Mouse (Mus musculus) liver, embryonic 18 days (tissue): ENCODE measurements around the gene 4930544D05Rik. TPM values are rescaled to one million over a fixed set of nuclear protein-coding genes. Genes with fewer than 3 reads are reported as not detected.

Source experiments
- polyA plus RNA-seq: library from polyadenylated mRNA; depleted of rRNA; stranded (reverse); fragments of >200 nt; gene quantifications from 2 replicates; pipeline ENCODE4 v1.2.3, GENCODE M21; 2012; rRNA removed

The 4930544D05Rik gene
- polyA plus RNA-seq = not detected in 2 replicates

GRCm38 (mm10) chr11:70615516-70616093 is at the start of gene 4930544D05Rik:
Gene 4930544D05Rik (plus strand): TSS chr11:70615848.

GRCm38 (mm10) chr11:70619101-70619500 is 3.5 kb downstream of the 4930544D05Rik start, which contains the start of gene Chrne:
Gene Chrne (minus strand): TSS chr11:70619216.

GRCm38 (mm10) chr11:70638714-70639278 is 23.1 kb downstream of the 4930544D05Rik start, which contains the start of gene Gp1ba:
Gene Gp1ba (plus strand): TSS chr11:70639122.

DNA sequence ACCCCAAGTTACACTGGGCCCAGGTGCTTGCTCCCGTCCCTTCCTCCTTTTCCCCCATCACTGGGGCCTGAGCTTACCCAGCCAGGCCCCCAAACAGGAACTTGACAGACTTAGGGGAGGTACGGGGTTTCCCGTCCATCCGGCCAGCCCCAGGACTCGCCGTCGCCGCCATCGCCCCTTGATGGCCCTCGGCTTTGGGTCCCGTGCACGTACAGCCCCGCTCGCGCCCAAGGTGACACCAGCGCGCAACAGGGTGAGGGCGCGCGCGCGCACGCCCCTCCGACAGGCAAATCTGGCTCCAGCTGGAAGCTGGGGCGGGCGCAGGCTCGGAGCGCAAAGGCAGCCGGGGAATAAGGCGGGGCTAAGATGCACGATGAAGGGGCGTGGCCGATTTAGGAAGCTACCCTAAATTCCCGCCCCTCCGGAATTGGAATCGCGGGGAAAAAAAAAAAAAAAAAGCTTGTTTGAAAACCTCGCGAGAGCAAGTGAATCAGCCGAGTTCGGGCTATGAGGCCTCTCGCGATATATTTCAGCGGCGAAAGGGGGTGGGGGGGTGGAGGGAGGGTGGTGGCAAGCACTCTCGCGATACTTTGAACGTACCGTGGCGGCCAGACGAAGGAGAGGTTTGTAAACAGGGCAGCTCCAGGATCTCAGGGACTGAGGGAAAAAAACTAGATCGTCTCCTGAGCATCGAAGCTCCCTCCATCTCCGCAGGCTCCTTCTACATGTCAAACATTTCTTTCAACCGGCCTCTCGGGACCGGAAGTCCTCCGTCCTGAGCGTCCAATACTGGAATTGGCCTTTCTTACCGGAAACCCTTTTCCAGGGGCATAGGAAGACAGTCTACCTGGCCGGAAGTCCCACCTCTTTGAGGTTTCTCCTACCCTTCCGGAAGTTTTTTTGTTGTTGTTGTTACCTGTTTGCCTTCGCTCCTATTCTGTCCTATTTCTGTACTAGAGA is 31.3 kb downstream of the 4930544D05Rik start, which contains the start of the genes Rnf167 and Slc25a11:
TSS of gene Rnf167 (plus strand) at position 545 of the 960 bp plus-strand sequence.
TSS of gene Slc25a11 (minus strand) at position 789 of the 960 bp plus-strand sequence.

GRCm38 (mm10) chr11:70654198-70654922 is 38.7 kb downstream of the 4930544D05Rik start, which contains the start of gene Pfn1:
Gene Pfn1 (minus strand): TSS chr11:70654644.

GRCm38 (mm10) chr11:70656964-70657363 is 41.3 kb downstream of the 4930544D05Rik start, which contains the start of gene Eno3:
Gene Eno3 (plus strand): TSS chr11:70657202.

Other genes with a start within 250 kb of the 4930544D05Rik start
- 6.3 and 7.7 TPM in 2 replicates for gene Pelp1, start 205.8 kb upstream of the 4930544D05Rik start, polyA plus RNA-seq
- gene Arrb2, start 183.2 kb upstream of the 4930544D05Rik start, polyA plus RNA-seq = 38.7 and 50.6 TPM in 2 replicates
- 13.6 and 15.2 TPM in 2 replicates for gene Med11, start 163.9 kb upstream of the 4930544D05Rik start, polyA plus RNA-seq
- gene Zmynd15, start 156.4 kb upstream of the 4930544D05Rik start, polyA plus RNA-seq = 0.85 and 0.97 TPM in 2 replicates
- gene Cxcl16, start 155.9 kb upstream of the 4930544D05Rik start, polyA plus RNA-seq = 6.0 and 7.3 TPM in 2 replicates
- gene Tm4sf5, start 110.6 kb upstream of the 4930544D05Rik start, polyA plus RNA-seq = 0.95 and 1.3 TPM in 2 replicates
- gene Vmo1, start 101.2 kb upstream of the 4930544D05Rik start, polyA plus RNA-seq = 0.49 and 0.77 TPM in 2 replicates
- 20.0 TPM in 2 replicates for gene Gltpd2, start 96.7 kb upstream of the 4930544D05Rik start, polyA plus RNA-seq
- 144 and 153 TPM in 2 replicates for gene Psmb6, start 90.5 kb upstream of the 4930544D05Rik start, polyA plus RNA-seq
- gene Gm40193, start 82.9 kb upstream of the 4930544D05Rik start, polyA plus RNA-seq = not detected in 2 replicates
- 4.7 and 5.0 TPM in 2 replicates for gene Pld2, start 75.8 kb upstream of the 4930544D05Rik start, polyA plus RNA-seq
- 16.6 and 23.7 TPM in 2 replicates for gene Mink1, start 53.0 kb upstream of the 4930544D05Rik start, polyA plus RNA-seq
- gene Chrne, start 3.4 kb downstream of the 4930544D05Rik start, polyA plus RNA-seq = 0.08 and 0.17 TPM in 2 replicates
- gene Gp1ba, start 23.3 kb downstream of the 4930544D05Rik start, polyA plus RNA-seq = 2.2 and 2.8 TPM in 2 replicates
- gene Rnf167, start 31.4 kb downstream of the 4930544D05Rik start, polyA plus RNA-seq = 50.1 and 53.4 TPM in 2 replicates
- gene Slc25a11, start 31.6 kb downstream of the 4930544D05Rik start, polyA plus RNA-seq = 72.3 and 79.7 TPM in 2 replicates
- 372 and 387 TPM in 2 replicates for gene Pfn1, start 38.8 kb downstream of the 4930544D05Rik start, polyA plus RNA-seq
- 4.5 and 4.8 TPM in 2 replicates for gene Eno3, start 41.4 kb downstream of the 4930544D05Rik start, polyA plus RNA-seq
- gene Spag7, start 53.6 kb downstream of the 4930544D05Rik start, polyA plus RNA-seq = 41.6 and 44.2 TPM in 2 replicates
- 3.3 and 4.2 TPM in 2 replicates for gene Camta2, start 72.3 kb downstream of the 4930544D05Rik start, polyA plus RNA-seq
- 2.8 and 2.9 TPM in 2 replicates for gene Inca1, start 84.3 kb downstream of the 4930544D05Rik start, polyA plus RNA-seq
- gene Kif1c, start 84.7 kb downstream of the 4930544D05Rik start, polyA plus RNA-seq = 13.2 and 15.3 TPM in 2 replicates
- gene Zfp3, start 148.4 kb downstream of the 4930544D05Rik start, polyA plus RNA-seq = 1.1 TPM in 2 replicates
- gene Scimp, start 196.7 kb downstream of the 4930544D05Rik start, polyA plus RNA-seq = 0.84 and 1.1 TPM in 2 replicates
- gene Rabep1, start 228.9 kb downstream of the 4930544D05Rik start, polyA plus RNA-seq = 5.5 TPM in 2 replicates